Mouse (Mus musculus) olfactory bulb, adult 2 months (tissue): ENCODE measurements at regions not wholly inside any gene's neighbourhood (a gene's known extent, or its start where the extent isn't known, plus 50 kb on each side); places are given as distances from the start of the nearest gene placed in this dataset.

ENCODE experiments used
- CTCF ChIP-seq: fragments of 200-500 bp; IDR thresholded peaks from 2 replicates; pipeline ENCODE4 v1.5.1; 2012; ENCODE audit warnings: low read depth, mild to moderate bottlenecking, low read length, moderate library complexity; ENCODE audit not compliant: insufficient read depth
- POLR2A ChIP-seq: fragments of 200-500 bp; IDR thresholded peaks from 2 replicates; pipeline ENCODE4 v1.6.1; 2012; ENCODE audit warnings: mild to moderate bottlenecking, low read depth, low read length, moderate library complexity; ENCODE audit not compliant: insufficient read depth

GRCm38 (mm10) chr9:101546213-101546832 lies 294.7 kb upstream of the Ppp2r3a start:
- no peak for TF ChIP-seq POLR2A
- no peak for TF ChIP-seq CTCF
